Mouse (Mus musculus) neural tube, embryonic 12.5 days (tissue): ENCODE measurements at regions not wholly inside any gene's neighbourhood (a gene's known extent, or its start where the extent isn't known, plus 50 kb on each side); places are given as distances from the start of the nearest gene placed in this dataset.
"Not testable (repeated sequence)": the region's sequence is repeated elsewhere in the genome, so short reads cannot be mapped to it uniquely, and the experiment has no call there.

Source experiments
- ATAC-seq: fragments of 200-750 bp; cut with Nextera tagmentation; 2 replicates; pipeline ENCODE4 v1.8.0; 2017; ENCODE audit warnings: low read depth, mild to moderate bottlenecking, moderate TSS enrichment, moderate library complexity; ENCODE audit not compliant: low FRiP score
- H3K27ac ChIP-seq: fragments of 300-500 bp; sonication (generic); 2 replicates; pipeline ENCODE4 v1.5.1; 2016
- H3K27me3 ChIP-seq: fragments of 300-500 bp; sonication (generic); replicated peaks from 2 replicates; pipeline ENCODE4 v1.6.1; 2016; ENCODE audit warnings: mild to moderate bottlenecking
- H3K36me3 ChIP-seq: fragments of 300-500 bp; sonication (generic); 2 replicates; pipeline ENCODE4 v1.6.1; 2016; ENCODE audit warnings: mild to moderate bottlenecking
- H3K4me1 ChIP-seq: fragments of 300-500 bp; sonication (generic); 2 replicates; pipeline ENCODE4 v1.6.1; 2016
- H3K4me2 ChIP-seq: fragments of 300-500 bp; sonication (generic); replicated peaks from 2 replicates; pipeline ENCODE4 v1.6.1; 2016; ENCODE audit warnings: mild to moderate bottlenecking
- H3K4me3 ChIP-seq: fragments of 300-500 bp; sonication (generic); 2 replicates; pipeline ENCODE4 v1.5.1; 2016
- H3K9ac ChIP-seq: fragments of 300-500 bp; sonication (generic); 2 replicates; pipeline ENCODE4 v1.6.1; 2016; ENCODE audit warnings: mild to moderate bottlenecking
- H3K9me3 ChIP-seq: fragments of 300-500 bp; sonication (generic); 2 replicates; pipeline ENCODE4 v1.6.1; 2016; ENCODE audit warnings: mild to moderate bottlenecking
- WGBS: fragments of 180-500 bp; shearing (Covaris S2); methylation state at CpG from one replicate; pipeline ENCODE4 v1.1.7; 2016; 5-methylcytosine and 5-hydroxymethylcytosine counted together

- Histone ChIP-seq H3K27me3 (no peaks in the 10 kb centered on the region), H3K9me3 (no peaks in the 10 kb centered on the region), H3K4me3 (no peak overlapping the region), H3K27ac (no peak overlapping the region), H3K4me2 (no peak overlapping the region), H3K9ac (no peak overlapping the region), H3K36me3 (no peaks in the 10 kb centered on the region), H3K4me1 (no peaks in the 10 kb centered on the region)
- ATAC-seq: no peak
- WGBS: 58% methylated on average over 3 of the region's 3 CpGs
Observed at GRCm38 (mm10) chr11:23079936-23080794, 72.8 kb downstream of the Fam161a start.

DNA sequence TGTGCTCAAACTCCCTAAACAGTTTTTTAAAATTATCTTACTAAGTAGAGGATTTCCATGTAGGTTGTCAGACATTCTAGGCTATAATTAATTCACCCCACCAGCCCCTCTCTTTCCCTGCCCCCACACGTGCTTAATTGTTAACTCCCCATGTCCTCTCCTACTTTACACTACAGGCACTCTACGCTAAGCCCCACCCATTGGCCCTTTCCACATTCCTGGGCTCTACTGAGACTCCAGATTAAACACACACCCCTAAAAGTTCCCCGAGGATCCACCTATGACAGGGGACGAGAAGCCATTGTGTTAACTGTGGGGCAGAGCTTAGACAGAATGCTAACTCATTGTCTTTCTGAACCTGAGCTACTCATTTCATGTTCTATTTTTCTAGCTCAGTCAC is 74.3 kb downstream of the Fam161a start:
- ATAC-seq: no peak
- no peaks in the 10 kb centered on the region for H3K9me3 ChIP-seq
- no peaks in the 10 kb centered on the region for H3K27me3 ChIP-seq
- no peak overlapping the region for H3K4me2 ChIP-seq
- H3K4me1 ChIP-seq: no peaks in the 10 kb centered on the region
- no peak overlapping the region for H3K9ac ChIP-seq
- H3K27ac ChIP-seq: no peak overlapping the region
- H3K36me3 ChIP-seq: no peaks in the 10 kb centered on the region
- H3K4me3 ChIP-seq: no peak overlapping the region
- 68% methylated on average over 4 of the region's 4 CpGs for WGBS

DNA sequence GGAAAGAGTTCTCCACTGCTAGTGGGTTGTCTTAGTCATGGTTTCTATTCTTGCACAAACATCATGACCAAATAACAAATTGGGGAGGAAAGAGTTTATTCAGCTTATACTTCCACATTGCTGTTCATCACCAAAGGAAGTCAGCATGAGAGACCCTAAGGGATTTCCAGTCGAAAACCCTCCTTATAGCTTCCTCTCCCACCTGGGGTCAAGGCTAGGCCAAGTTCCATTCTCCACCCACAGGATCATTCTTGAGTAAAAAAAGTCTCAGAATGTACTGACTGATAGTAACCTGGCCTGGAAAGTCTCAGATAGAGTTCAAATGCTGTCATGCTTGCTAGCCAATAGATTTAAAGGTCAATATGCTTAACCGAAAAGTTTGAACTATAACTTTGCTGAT is 76.5 kb downstream of the Fam161a start:
- H3K4me2 ChIP-seq, H3K4me3 ChIP-seq, H3K9ac ChIP-seq, H3K4me1 ChIP-seq, H3K27me3 ChIP-seq, H3K9me3 ChIP-seq, H3K27ac ChIP-seq, H3K36me3 ChIP-seq, ATAC-seq: not testable (repeated sequence)
- 91% methylated on average over 2 of the region's 2 CpGs for WGBS

DNA sequence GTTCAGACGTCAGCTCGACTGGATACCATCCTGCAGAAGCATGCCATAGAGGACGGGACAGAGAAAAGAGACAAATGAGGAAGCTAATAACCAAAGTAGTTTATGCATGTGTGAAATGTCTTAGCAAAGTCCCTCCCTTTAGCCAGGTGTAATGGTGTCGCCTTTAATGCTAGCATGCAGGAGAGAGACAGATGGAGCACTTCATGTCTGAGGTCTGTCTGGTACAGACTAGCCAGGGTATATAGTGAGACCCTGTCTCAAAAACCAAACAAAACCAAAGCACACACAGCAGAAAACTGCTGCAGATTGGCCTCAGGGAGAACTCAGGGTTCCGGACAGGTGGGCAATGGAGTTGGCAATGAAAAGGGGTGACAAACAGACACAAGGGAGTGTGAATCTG is 88.0 kb downstream of the Fam161a start:
- H3K27me3 ChIP-seq: no peaks in the 10 kb centered on the region
- 0 out of 2 replicates have a peak, but pooled peaks cover 4% of the 10 kb centered on the region for H3K9me3 ChIP-seq
- H3K9ac ChIP-seq: no peak overlapping the region
- no peak overlapping the region for H3K4me3 ChIP-seq
- no peak for ATAC-seq
- no peaks in the 10 kb centered on the region for H3K4me1 ChIP-seq
- H3K4me2 ChIP-seq: no peak overlapping the region
- H3K36me3 ChIP-seq: no peaks in the 10 kb centered on the region
- 64% methylated on average over 5 of the region's 5 CpGs for WGBS
- H3K27ac ChIP-seq: no peak overlapping the region

GRCm38 (mm10) chr11:23095723-23096122 is 88.4 kb downstream of the Fam161a start:
- ATAC-seq, H3K9ac ChIP-seq, H3K9me3 ChIP-seq, H3K4me3 ChIP-seq, H3K4me2 ChIP-seq, H3K27me3 ChIP-seq, H3K4me1 ChIP-seq, H3K36me3 ChIP-seq, H3K27ac ChIP-seq: not testable (repeated sequence)
- 43% methylated on average over 1 of the region's 1 CpGs for WGBS

GRCm38 (mm10) chr11:23096451-23097222 is 89.3 kb downstream of the Fam161a start:
- 65% methylated on average over 2 of the region's 2 CpGs for WGBS
- H3K4me1 ChIP-seq: no peaks in the 10 kb centered on the region
- ATAC-seq: no peak
- H3K27ac ChIP-seq: no peak overlapping the region
- no peak overlapping the region for H3K4me2 ChIP-seq
- no peak overlapping the region for H3K9ac ChIP-seq
- H3K36me3 ChIP-seq: no peaks in the 10 kb centered on the region
- 0 out of 2 replicates have a peak, but pooled peaks cover 4% of the 10 kb centered on the region for H3K9me3 ChIP-seq
- no peaks in the 10 kb centered on the region for H3K27me3 ChIP-seq
- no peak overlapping the region for H3K4me3 ChIP-seq

DNA sequence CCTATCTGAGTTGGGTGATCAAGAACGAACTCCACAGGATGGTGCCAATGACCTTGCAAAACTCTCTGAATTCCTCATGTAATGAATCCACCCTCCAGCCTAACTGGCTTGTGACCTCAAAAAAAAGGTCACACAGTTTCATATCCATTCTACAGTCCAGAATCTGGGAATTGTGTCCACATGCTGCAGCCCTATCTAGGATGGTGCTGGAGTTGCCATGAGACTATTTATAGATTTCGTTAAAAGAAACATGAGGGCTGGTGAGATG is 89.8 kb downstream of the Fam161a start:
- no peaks in the 10 kb centered on the region for H3K4me1 ChIP-seq
- 0 out of 2 replicates have a peak, but pooled peaks cover 4% of the 10 kb centered on the region for H3K9me3 ChIP-seq
- H3K36me3 ChIP-seq: no peaks in the 10 kb centered on the region
- H3K27me3 ChIP-seq: no peaks in the 10 kb centered on the region
- H3K4me2 ChIP-seq: no peak overlapping the region
- ATAC-seq: no peak
- no peak overlapping the region for H3K9ac ChIP-seq
- no peak overlapping the region for H3K27ac ChIP-seq
- no peak overlapping the region for H3K4me3 ChIP-seq
- 89% methylated on average over 2 of the region's 2 CpGs for WGBS

- H3K27me3 ChIP-seq: no peaks in the 10 kb centered on the region
- H3K9me3 ChIP-seq: 0 out of 2 replicates have a peak, but pooled peaks cover 4% of the 10 kb centered on the region
- no peak for ATAC-seq
- no peak overlapping the region for H3K27ac ChIP-seq
- 83% methylated on average over 9 of the region's 9 CpGs for WGBS
- no peak overlapping the region for H3K4me2 ChIP-seq
- no peak overlapping the region for H3K9ac ChIP-seq
- no peaks in the 10 kb centered on the region for H3K36me3 ChIP-seq
- H3K4me3 ChIP-seq: no peak overlapping the region
- H3K4me1 ChIP-seq: no peaks in the 10 kb centered on the region
Observed at GRCm38 (mm10) chr11:23114636-23115035, 107.3 kb downstream of the Fam161a start.

- Histone ChIP-seq H3K4me3 (no peak overlapping the region), H3K4me2 (no peak overlapping the region), H3K9me3 (no peaks in the 10 kb centered on the region), H3K36me3 (no peaks in the 10 kb centered on the region), H3K27me3 (no peaks in the 10 kb centered on the region), H3K27ac (no peak overlapping the region), H3K4me1 (no peaks in the 10 kb centered on the region), H3K9ac (no peak overlapping the region)
- WGBS: 89% methylated on average over 11 of the region's 11 CpGs
- no peak for ATAC-seq
Observed at GRCm38 (mm10) chr11:23120533-23121210, 113.3 kb downstream of the Fam161a start.

- Histone ChIP-seq H3K9ac (0 out of 2 replicates have a peak overlapping the region, but pooled peaks have one; percentile 26), H3K36me3 (no peaks in the 10 kb centered on the region), H3K27ac (no peak overlapping the region), H3K27me3 (no peaks in the 10 kb centered on the region), H3K9me3 (no peaks in the 10 kb centered on the region), H3K4me3 (peak overlapping the region; percentile 34), H3K4me2 (peak overlapping the region; percentile 69), H3K4me1 (no peaks in the 10 kb centered on the region)
- peak; percentile 97 for ATAC-seq
- 3% methylated on average over 22 of the region's 25 CpGs for WGBS
Observed at GRCm38 (mm10) chr11:23124198-23124951, 117.0 kb downstream of the Fam161a start.

- 68% methylated on average over 1 of the region's 1 CpGs for whole genome bisulfite sequencing
- Histone ChIP-seq H3K36me3 (no peaks in the 10 kb centered on the region), H3K9me3 (no peaks in the 10 kb centered on the region), H3K9ac (no peak overlapping the region), H3K27me3 (no peaks in the 10 kb centered on the region), H3K4me3 (no peak overlapping the region), H3K27ac (no peak overlapping the region), H3K4me2 (no peak overlapping the region), H3K4me1 (no peaks in the 10 kb centered on the region)
- ATAC-seq: no peak
Observed at GRCm38 (mm10) chr11:23131122-23131521, 123.8 kb downstream of the Fam161a start.

DNA sequence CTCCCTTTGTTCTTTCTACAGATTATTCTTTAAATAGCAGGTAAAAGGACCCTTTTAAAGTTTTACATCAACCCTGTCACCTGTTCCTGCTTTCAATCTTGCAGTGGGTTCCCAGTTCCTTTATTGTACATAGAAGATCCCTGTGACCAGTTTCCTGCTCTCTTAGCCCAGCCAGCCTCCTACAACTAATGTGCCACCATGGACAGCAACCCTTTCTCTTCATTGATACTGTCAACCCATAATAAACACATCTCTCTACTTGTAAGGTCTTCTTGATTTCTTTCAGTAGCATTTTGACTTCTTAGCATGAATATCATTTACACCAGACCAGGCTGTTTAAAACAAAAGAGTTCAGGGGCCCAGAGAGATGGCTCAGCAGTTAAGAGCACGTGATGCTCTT is 124.2 kb upstream of the Xpo1 start:
- H3K4me2 ChIP-seq: no peak overlapping the region
- no peaks in the 10 kb centered on the region for H3K9me3 ChIP-seq
- no peak overlapping the region for H3K9ac ChIP-seq
- no peak overlapping the region for H3K27ac ChIP-seq
- no peaks in the 10 kb centered on the region for H3K4me1 ChIP-seq
- no peak for ATAC-seq
- no peaks in the 10 kb centered on the region for H3K27me3 ChIP-seq
- no peaks in the 10 kb centered on the region for H3K36me3 ChIP-seq
- WGBS: 76% methylated on average over 1 of the region's 1 CpGs
- no peak overlapping the region for H3K4me3 ChIP-seq
